Mouse (Mus musculus) monocyte, adult 5-6 weeks (primary cell): ENCODE results near the gene Ppil2. TPM values are rescaled to one million over a fixed set of nuclear protein-coding genes. Genes with fewer than 3 reads are reported as not detected.

Experiments
- ATAC-seq: fragments of 153-309, 156-312 bp; replicated peaks from 2 replicates; pipeline ENCODE4 v1.8.0; 2017; ENCODE audit warnings: mild to moderate bottlenecking; ENCODE audit not compliant: low TSS enrichment, insufficient number of reproducible peaks, severe bottlenecking, poor library complexity, low FRiP score
- total RNA-seq: library from RNA; stranded (forward); fragments of 200-1000, 200-491, 200-594 nt; gene quantifications from 3 replicates; pipeline ENCODE4 v1.2.3, GENCODE M21; 2017

Gene Ppil2
- total RNA-seq, 1 experiment from 2014 or later, result 132 TPM

GRCm38 (mm10) chr16:17052087-17052486 lies 59.0 kb downstream of the Ppil2 start:
- ATAC-seq, result no peak

DNA sequence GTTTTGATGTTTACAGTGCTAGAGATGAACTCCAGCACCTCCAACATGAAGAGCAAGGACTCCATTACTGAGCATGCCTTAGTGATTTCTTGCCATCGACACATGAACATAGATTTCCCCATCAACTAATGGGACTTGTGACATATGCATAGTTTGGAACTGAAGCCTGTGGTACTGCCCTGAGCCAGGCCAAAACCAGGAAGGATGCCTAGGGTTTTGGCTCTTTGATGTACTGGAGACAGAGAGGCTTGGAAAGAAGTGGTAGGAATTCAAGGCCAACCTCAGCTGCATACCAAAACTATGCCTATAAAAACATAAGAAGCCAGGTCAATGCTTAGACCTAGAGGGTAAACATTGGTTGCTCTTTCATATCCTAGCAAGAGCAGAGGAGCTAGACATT lies 61.2 kb downstream of the Ppil2 start:
- ATAC-seq, result no peak

DNA sequence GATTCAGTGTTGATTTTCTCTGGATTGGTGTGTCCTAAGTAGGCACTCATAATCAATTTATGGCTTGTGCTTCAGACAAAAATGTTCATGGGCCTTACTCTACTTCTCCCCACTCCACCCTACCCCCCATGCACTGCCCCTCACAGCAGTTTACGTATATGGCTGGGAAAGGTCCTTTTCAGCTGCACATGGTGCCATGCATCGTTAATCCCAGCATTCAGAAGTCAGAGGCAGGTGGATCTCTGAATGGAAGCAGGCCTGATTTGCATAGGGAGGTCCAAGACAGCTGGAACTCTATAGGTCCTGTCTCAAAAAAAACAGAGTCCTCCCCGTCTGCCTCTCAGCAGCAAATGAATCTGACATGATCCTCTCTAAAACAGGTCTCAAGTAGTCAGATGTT lies 65.8 kb downstream of the Ppil2 start:
- no peak for ATAC-seq

GRCm38 (mm10) chr16:17044320-17044719 lies 66.7 kb downstream of the Ppil2 start:
- no peak for ATAC-seq

DNA sequence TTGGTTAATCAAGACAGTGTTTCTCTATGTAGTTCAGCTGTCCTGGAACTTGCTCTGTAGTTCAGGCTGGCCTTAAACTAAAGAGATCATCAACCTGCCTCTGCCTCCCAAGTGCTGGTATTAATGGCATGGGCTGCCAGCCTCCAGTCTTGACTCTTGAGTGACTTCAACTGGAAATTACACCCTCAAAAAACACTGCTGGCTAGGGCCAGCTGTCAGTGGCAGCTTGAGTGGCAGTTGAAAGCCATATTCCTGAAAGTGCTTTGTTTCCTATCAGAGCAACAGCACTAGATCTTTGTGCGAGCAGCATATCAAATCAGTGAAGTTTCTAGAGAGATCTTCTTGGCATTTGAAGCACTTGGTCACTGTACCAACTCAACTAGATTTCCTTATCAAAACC lies 69.6 kb downstream of the Ppil2 start:
- ATAC-seq, result no peak

GRCm38 (mm10) chr16:17040716-17041115 lies 70.3 kb downstream of the Ppil2 start:
- no peak for ATAC-seq

Other genes starting within 250 kb of the Ppil2 start
- not detected in 3 replicates for gene Igll1, start 247.3 kb downstream of the Ppil2 start, total RNA-seq
- gene Top3b, start 240.5 kb downstream of the Ppil2 start, total RNA-seq, result 56.2 to 96.3 TPM (median 60.3 TPM) in 3 replicates
- 0.68 TPM in 1 of 3 replicates, not detected in the others for gene Vpreb1, start 240.4 kb downstream of the Ppil2 start, total RNA-seq
- gene Ppm1f, start 214.8 kb downstream of the Ppil2 start, total RNA-seq, result 4.3 to 10.6 TPM (median 6.3 TPM) in 3 replicates
- gene Mapk1, start 127.9 kb downstream of the Ppil2 start, total RNA-seq, result 110 to 148 TPM (median 121 TPM) in 3 replicates
- gene Ypel1, start 41.6 kb downstream of the Ppil2 start, total RNA-seq, result 1.1 to 10.3 TPM (median 3.9 TPM) in 3 replicates
- gene 2610318N02Rik, start 13.9 kb upstream of the Ppil2 start, total RNA-seq, result 0.53 to 2.7 TPM (median 1.5 TPM) in 3 replicates
- 39.0 to 54.2 TPM (median 52.4 TPM) in 3 replicates for gene Sdf2l1, start 21.1 kb upstream of the Ppil2 start, total RNA-seq
- gene Ydjc, start 33.4 kb upstream of the Ppil2 start, total RNA-seq, result 0.96 to 1.5 TPM (median 1.2 TPM) in 3 replicates
- 0.19 to 0.53 TPM in 2 of 3 replicates, not detected in the other for gene Ccdc116, start 36.0 kb upstream of the Ppil2 start, total RNA-seq
- gene Ube2l3, start 91.4 kb upstream of the Ppil2 start, total RNA-seq, result 72.4 to 90.6 TPM (median 82.3 TPM) in 3 replicates
- 0.10 to 0.19 TPM in 2 of 3 replicates, not detected in the other for gene Rimbp3, start 97.3 kb upstream of the Ppil2 start, total RNA-seq
- gene Hic2, start 122.3 kb upstream of the Ppil2 start, total RNA-seq, result 2.3 to 8.0 TPM (median 7.2 TPM) in 3 replicates
- gene Tmem191c, start 164.8 kb upstream of the Ppil2 start, total RNA-seq, result 5.1 to 12.9 TPM (median 8.6 TPM) in 3 replicates
- 0.19 TPM in 1 of 3 replicates, not detected in the others for gene Serpind1, start 220.1 kb upstream of the Ppil2 start, total RNA-seq